Mouse (Mus musculus) MEL (cell line): ENCODE data around the gene Zfand2a.

Experiments used
- CHD1 ChIP-seq: IDR thresholded peaks from 2 replicates; pipeline ENCODE4 v1.6.1; 2012; ENCODE audit warnings: low read depth, mild to moderate bottlenecking, inconsistent platforms, low read length, improper control_type of control experiment
- CTCF ChIP-seq, 3 experiments: IDR thresholded peaks in 2 of 3; conservative IDR thresholded peaks in 1 of 3; 2 replicates each; pipeline ENCODE4 v1.5.1; 2011 to 2012; ENCODE audit warnings: low read length in 3 of 3, low read depth in 2 of 3, mild to moderate bottlenecking in 2 of 3, improper control_type of control experiment in 1 of 3, inconsistent platforms in 1 of 3, mixed read lengths in 1 of 3, moderate library complexity in 1 of 3; ENCODE audit not compliant: control insufficient read depth in 1 of 3, insufficient read depth in 1 of 3, poor library complexity in 1 of 3, severe bottlenecking in 1 of 3
- ETS1 ChIP-seq: IDR thresholded peaks from 2 replicates; pipeline ENCODE4 v1.6.1; 2012; ENCODE audit warnings: low read depth, mild to moderate bottlenecking, inconsistent platforms, low read length, improper control_type of control experiment, moderate library complexity
- POLR2A ChIP-seq, 2 experiments: IDR thresholded peaks; 2 replicates each; pipeline ENCODE4 v1.6.1; 2011 to 2012; ENCODE audit warnings: low read length in 2 of 2, mild to moderate bottlenecking in 2 of 2, control low read depth in 1 of 2, improper control_type of control experiment in 1 of 2, low read depth in 1 of 2, moderate library complexity in 1 of 2; ENCODE audit not compliant: control insufficient read depth in 1 of 2, insufficient read depth in 1 of 2, poor library complexity in 1 of 2
- POLR2AphosphoS2 ChIP-seq: IDR thresholded peaks from 2 replicates; pipeline ENCODE4 v1.6.1; 2011; ENCODE audit warnings: low read length, improper control_type of control experiment
- POLR2AphosphoS5 ChIP-seq: IDR thresholded peaks from 2 replicates; pipeline ENCODE4 v1.6.1; 2012; ENCODE audit warnings: low read depth, borderline replicate concordance, mild to moderate bottlenecking, inconsistent platforms, low read length, moderate library complexity, mixed read lengths
- RAD21 ChIP-seq: IDR thresholded peaks from 2 replicates; pipeline ENCODE4 v1.6.1; 2011; ENCODE audit warnings: mild to moderate bottlenecking, low read depth, low read length, improper control_type of control experiment
- RCOR1 ChIP-seq: IDR thresholded peaks from 2 replicates; pipeline ENCODE4 v1.6.1; 2012; ENCODE audit warnings: low read depth, mild to moderate bottlenecking, inconsistent platforms, low read length, improper control_type of control experiment
- USF1 ChIP-seq: IDR thresholded peaks from 2 replicates; pipeline ENCODE4 v1.6.1; 2014; ENCODE audit warnings: low read depth, mild to moderate bottlenecking, inconsistent platforms, low read length, improper control_type of control experiment, moderate library complexity

DNA sequence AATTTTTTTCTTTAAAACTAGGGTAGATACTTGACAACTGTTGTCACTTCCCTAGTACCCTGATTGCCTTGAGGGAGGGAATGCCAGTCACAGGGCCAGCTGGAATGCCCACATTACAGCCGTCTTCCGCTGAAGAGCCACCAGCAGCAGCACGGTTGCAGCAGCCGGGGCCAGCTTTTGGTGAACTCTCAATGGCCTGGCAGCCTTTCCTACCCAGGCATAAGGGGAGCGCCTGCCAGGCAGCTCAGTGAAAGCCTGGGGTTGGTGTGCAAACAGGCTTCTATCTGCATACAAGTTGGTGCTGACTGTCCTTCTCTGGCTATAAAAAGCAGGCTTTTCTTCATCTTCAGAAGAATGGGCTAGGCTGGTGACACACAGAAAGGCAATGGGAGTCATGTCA is 43.9 kb downstream of the Zfand2a start:
- TF ChIP-seq CHD1 (no peak), POLR2AphosphoS5 (no peak), POLR2A (IDR thresholded peaks at IDR 0.05; ENCODE audit: control insufficient read depth in 1 of 2, insufficient read depth in 1 of 2, low read depth in 1 of 2, low read length in 2 of 2, poor library complexity in 1 of 2) (no peak), USF1 (no peak), CTCF (IDR thresholded peaks at IDR 0.05 in 2 of 3, conservative IDR thresholded peaks at IDR 0.05 in 1 of 3; ENCODE audit: control insufficient read depth in 1 of 3, insufficient read depth in 1 of 3, low read depth in 2 of 3, low read length in 3 of 3, poor library complexity in 1 of 3, severe bottlenecking in 1 of 3) (no peak), RCOR1 (no peak), RAD21 (no peak), POLR2AphosphoS2 (no peak), ETS1 (no peak)
